9 mouse cellular contexts compared by ENCODE assay signal in the genomic region with DNA sequence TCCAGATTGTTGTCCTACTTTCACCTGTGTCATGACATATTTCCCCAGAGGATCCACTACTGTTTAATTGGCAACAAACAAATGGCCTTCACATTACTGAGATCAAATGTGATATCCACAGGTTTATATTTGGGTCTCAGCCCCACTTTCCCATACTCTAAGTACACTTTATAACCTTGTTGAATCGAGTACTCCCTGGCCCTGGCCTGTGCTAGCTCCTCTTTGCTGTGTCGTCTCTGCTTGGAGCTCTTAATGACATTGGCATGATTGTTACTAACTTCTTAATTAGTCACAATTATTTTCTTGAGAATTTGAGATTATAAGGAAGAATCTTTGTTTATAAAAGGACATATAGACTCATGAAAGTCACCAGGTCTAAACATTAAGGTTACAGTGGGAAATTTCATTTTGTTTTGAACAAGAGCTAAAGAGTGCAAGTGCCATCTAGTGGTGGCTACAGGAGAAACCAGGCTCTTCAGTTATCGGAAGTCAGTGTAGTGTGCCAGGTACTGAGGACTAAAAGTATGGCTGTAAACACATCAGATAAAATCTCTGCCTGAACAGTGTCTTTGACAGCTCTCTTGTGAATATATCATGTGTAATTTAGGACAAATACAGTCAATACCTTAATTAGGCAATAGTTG. TPM values are rescaled to one million over a fixed set of nuclear protein-coding genes. Genes with fewer than 3 reads are reported as not detected.
DNase-seq lines count a peak whose midpoint lies in the region; ATAC-seq and TF ChIP-seq lines count a peak whose summit lies in the region.
"Had no signal": no experiment of that assay in that cellular context is flagged by ENCODE, and none has a peak within 500 bp of the region (broad histone marks: within the 10 kb centered on the region; RNA-seq: fewer than 3 reads in every experiment).

No protein-coding gene starts in this region.

- TF ChIP-seq EP300 in heart, postnatal 0 days (IDR thresholded peaks at IDR 0.05; ENCODE audit: low read depth): no peak

- 52% methylated on average over 3 of the region's 3 CpGs for WGBS in heart, postnatal 0 days
- WGBS in midbrain, postnatal 0 days: 62% methylated on average over 3 of the region's 3 CpGs

- DNase-seq in heart, postnatal 0 days (ENCODE audit: low spot score): peak; percentile 8
- DNase-seq in heart, postnatal 25 days (ENCODE audit: low spot score): no peak
- peak; percentile 29 for DNase-seq in 416B (ENCODE audit: low read depth)
- peak; percentile 6 for DNase-seq in c-Kit-positive CD71-negative TER-119-negative erythroid progenitor cells, embryonic 14.5 days (ENCODE audit: low read depth)
- DNase-seq in kidney, postnatal 10 days: peak; percentile 33
- peak; percentile 53 for DNase-seq in midbrain, postnatal 0 days (ENCODE audit: low spot score)
- DNase-seq in urinary bladder, postnatal 25 days (ENCODE audit: low spot score): no peak
- no peak for DNase-seq in spleen, postnatal 10 days (ENCODE audit: low spot score in 2 of 2)

- TF ChIP-seq CTCF in heart, postnatal 0 days (IDR thresholded peaks at IDR 0.05; ENCODE audit: low read depth): peak; percentile 66
- peak; percentile 87 for TF ChIP-seq CTCF in midbrain, postnatal 0 days (IDR thresholded peaks at IDR 0.05)

- no peak overlapping the region for H3K27ac ChIP-seq in heart, postnatal 0 days (ENCODE audit: low read depth)
- no peak overlapping the region for H3K27ac ChIP-seq in midbrain, postnatal 0 days (ENCODE audit: low read depth, low read length)
- H3K27ac ChIP-seq: heart, embryonic 15.5 days had no signal

- no peak overlapping the region for H3K9ac ChIP-seq in heart, postnatal 0 days (replicated peaks; ENCODE audit: low read depth, low read length)
- no peak overlapping the region for H3K9ac ChIP-seq in midbrain, postnatal 0 days (replicated peaks; ENCODE audit: low read length, poor library complexity, severe bottlenecking)
- H3K9ac ChIP-seq: heart, embryonic 15.5 days had no signal

- no peaks in the 10 kb centered on the region for H3K4me1 ChIP-seq in heart, postnatal 0 days (ENCODE audit: control insufficient read depth, insufficient read depth)
- no peaks in the 10 kb centered on the region for H3K4me1 ChIP-seq in midbrain, postnatal 0 days (ENCODE audit: insufficient read depth, low read length)
- H3K4me1 ChIP-seq: heart, embryonic 15.5 days had no signal

- intact Hi-C loops in heart, postnatal 25 days (cut with DNase I): no loop called here

- no peaks in the 10 kb centered on the region for H3K36me3 ChIP-seq in heart, postnatal 0 days (replicated peaks; ENCODE audit: control insufficient read depth, insufficient read depth, low read length)
- no peaks in the 10 kb centered on the region for H3K36me3 ChIP-seq in midbrain, postnatal 0 days (ENCODE audit: insufficient read depth, low read length)
- H3K36me3 ChIP-seq: heart, embryonic 15.5 days had no signal

- H3K4me3 ChIP-seq in heart, postnatal 0 days (ENCODE audit: low read depth, low read length): no peak overlapping the region
- no peak overlapping the region for H3K4me3 ChIP-seq in midbrain, postnatal 0 days (ENCODE audit: low read depth, low read length)
- H3K4me3 ChIP-seq: heart, embryonic 15.5 days had no signal

- H3K4me2 ChIP-seq in heart, postnatal 0 days (ENCODE audit: low read depth, low read length): no peak overlapping the region
- H3K4me2 ChIP-seq in midbrain, postnatal 0 days (ENCODE audit: low read depth, low read length, poor library complexity, severe bottlenecking): no peak overlapping the region
- H3K4me2 ChIP-seq: heart, embryonic 15.5 days had no signal

- ATAC-seq in heart, postnatal 0 days (ENCODE audit: insufficient read depth, low read depth): no peak
- 0 out of 2 replicates have a peak, but pooled peaks have one; percentile 27 for ATAC-seq in midbrain, postnatal 0 days (ENCODE audit: low FRiP score)

- H3K9me3 ChIP-seq in heart, postnatal 0 days (replicated peaks; ENCODE audit: control insufficient read depth, low read length): no peaks in the 10 kb centered on the region
- no peaks in the 10 kb centered on the region for H3K9me3 ChIP-seq in midbrain, postnatal 0 days (ENCODE audit: low read length)
- H3K9me3 ChIP-seq: heart, embryonic 15.5 days had no signal

- H3K27me3 ChIP-seq in heart, postnatal 0 days (ENCODE audit: control insufficient read depth, insufficient read depth, low read length): no peaks in the 10 kb centered on the region
- H3K27me3 ChIP-seq in midbrain, postnatal 0 days (ENCODE audit: insufficient read depth, low read length): no peaks in the 10 kb centered on the region
- H3K27me3 ChIP-seq: heart, embryonic 15.5 days had no signal

RNA-seq across cellular contexts. Expression of gene Ovch2, which starts 12.9 kb away (rescaled TPM):
- not detected in 2 replicates for total RNA-seq in heart, postnatal 0 days (2014; rRNA removed; ENCODE audit: low replicate concordance)
- not detected in 2 replicates for polyA plus RNA-seq in heart, postnatal 0 days (2015; fragmentation: Nextera tagmentation; extraction: Ambion mirVana)
- not detected for total RNA-seq in heart, postnatal 25 days (2021)
- total RNA-seq in midbrain, postnatal 0 days (2014; rRNA removed): not detected in 2 replicates
- not detected in 2 replicates for polyA plus RNA-seq in midbrain, postnatal 0 days (2015; fragmentation: Nextera tagmentation; extraction: Ambion mirVana)
- polyA plus RNA-seq: heart, embryonic 15.5 days had no signal

RNA-seq across cellular contexts. Expression of gene Olfr467, which starts 24.0 kb away (rescaled TPM):
- total RNA-seq in heart, postnatal 0 days (2014; rRNA removed; ENCODE audit: low replicate concordance): not detected in 2 replicates
- polyA plus RNA-seq in heart, postnatal 0 days (2015; fragmentation: Nextera tagmentation; extraction: Ambion mirVana): not detected in 2 replicates
- not detected for total RNA-seq in heart, postnatal 25 days (2021)
- not detected in 2 replicates for total RNA-seq in midbrain, postnatal 0 days (2014; rRNA removed)
- polyA plus RNA-seq in midbrain, postnatal 0 days (2015; fragmentation: Nextera tagmentation; extraction: Ambion mirVana): not detected in 2 replicates
- polyA plus RNA-seq: heart, embryonic 15.5 days had no signal

RNA-seq across cellular contexts. Expression of gene Cyb5r2, which starts 30.3 kb away (rescaled TPM):
- total RNA-seq in heart, postnatal 0 days (2014; rRNA removed; ENCODE audit: low replicate concordance): not detected in 2 replicates
- polyA plus RNA-seq in heart, postnatal 0 days (2015; fragmentation: Nextera tagmentation; extraction: Ambion mirVana): 1.0 TPM in 2 replicates
- not detected for total RNA-seq in heart, postnatal 25 days (2021)
- total RNA-seq in midbrain, postnatal 0 days (2014; rRNA removed): not detected in 2 replicates
- 0.47 and 0.60 TPM in 2 replicates for polyA plus RNA-seq in midbrain, postnatal 0 days (2015; fragmentation: Nextera tagmentation; extraction: Ambion mirVana)

RNA-seq across cellular contexts. Expression of gene Olfr469, which starts 37.2 kb away (rescaled TPM):
- not detected in 2 replicates for total RNA-seq in heart, postnatal 0 days (2014; rRNA removed; ENCODE audit: low replicate concordance)
- polyA plus RNA-seq in heart, postnatal 0 days (2015; fragmentation: Nextera tagmentation; extraction: Ambion mirVana): not detected in 2 replicates
- total RNA-seq in heart, postnatal 25 days (2021): not detected
- not detected in 2 replicates for total RNA-seq in midbrain, postnatal 0 days (2014; rRNA removed)
- polyA plus RNA-seq in midbrain, postnatal 0 days (2015; fragmentation: Nextera tagmentation; extraction: Ambion mirVana): not detected in 2 replicates
- polyA plus RNA-seq: heart, embryonic 15.5 days had no signal

RNA-seq across cellular contexts. Expression of gene Olfr470, which starts 59.2 kb away (rescaled TPM):
- not detected in 2 replicates for total RNA-seq in heart, postnatal 0 days (2014; rRNA removed; ENCODE audit: low replicate concordance)
- not detected in 2 replicates for polyA plus RNA-seq in heart, postnatal 0 days (2015; fragmentation: Nextera tagmentation; extraction: Ambion mirVana)
- total RNA-seq in heart, postnatal 25 days (2021): not detected
- not detected in 2 replicates for total RNA-seq in midbrain, postnatal 0 days (2014; rRNA removed)
- not detected in 2 replicates for polyA plus RNA-seq in midbrain, postnatal 0 days (2015; fragmentation: Nextera tagmentation; extraction: Ambion mirVana)
- polyA plus RNA-seq: heart, embryonic 15.5 days had no signal

Comparison
In these comparisons a context has a peak if more than half of its experiments do, and no peak if none do; other contexts are left out.
1. DNase-seq: peak in heart, postnatal 0 days (single experiment), 416B (single experiment), c-Kit-positive CD71-negative TER-119-negative erythroid progenitor cells, embryonic 14.5 days (single experiment), kidney, postnatal 10 days (single experiment) and midbrain, postnatal 0 days (single experiment); none in heart, postnatal 25 days (single experiment), urinary bladder, postnatal 25 days (single experiment) and spleen, postnatal 10 days (0 of 2).